Mouse (Mus musculus) lung, adult 2 months (tissue): Measurements from ENCODE around the gene Gm8126.
"Not testable (repeated sequence)": the region's sequence is repeated elsewhere in the genome, so short reads cannot be mapped to it uniquely, and the experiment has no call there.

Experiments used
- CTCF ChIP-seq: fragments of 200-500 bp; IDR thresholded peaks from 2 replicates; pipeline ENCODE4 v1.5.1; 2011; ENCODE audit warnings: mild to moderate bottlenecking, low read length, control low read depth; ENCODE audit not compliant: insufficient read depth
- POLR2A ChIP-seq: fragments of 200-500 bp; IDR thresholded peaks from 2 replicates; pipeline ENCODE4 v1.6.1; 2011; ENCODE audit warnings: low read depth, mild to moderate bottlenecking, control low read depth, low read length, borderline replicate concordance; ENCODE audit errors: extremely low read depth

DNA sequence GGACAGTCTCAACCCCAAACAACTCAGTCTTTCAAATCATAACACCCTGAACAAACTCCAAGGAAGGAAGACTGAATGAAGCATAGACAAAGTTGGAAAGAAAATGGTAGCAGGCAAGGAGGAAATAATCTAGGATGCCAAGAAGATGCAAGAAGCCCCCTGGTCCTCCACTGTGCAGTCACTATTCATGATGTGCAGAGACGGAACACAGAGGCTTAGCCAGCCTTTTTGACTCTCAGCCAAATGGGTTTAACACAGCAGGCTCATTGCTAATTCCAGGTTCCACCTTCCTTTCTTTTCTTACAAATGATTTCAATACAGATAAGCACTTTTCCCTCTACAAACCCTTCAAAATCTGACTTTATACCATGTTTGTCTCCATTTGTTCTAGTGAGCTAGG is 14.7 kb downstream of the Gm8126 start:
- TF ChIP-seq POLR2A, CTCF: not testable (repeated sequence)
